Comparison of ENCODE assay signal across 9 mouse cellular contexts in the genomic region with DNA sequence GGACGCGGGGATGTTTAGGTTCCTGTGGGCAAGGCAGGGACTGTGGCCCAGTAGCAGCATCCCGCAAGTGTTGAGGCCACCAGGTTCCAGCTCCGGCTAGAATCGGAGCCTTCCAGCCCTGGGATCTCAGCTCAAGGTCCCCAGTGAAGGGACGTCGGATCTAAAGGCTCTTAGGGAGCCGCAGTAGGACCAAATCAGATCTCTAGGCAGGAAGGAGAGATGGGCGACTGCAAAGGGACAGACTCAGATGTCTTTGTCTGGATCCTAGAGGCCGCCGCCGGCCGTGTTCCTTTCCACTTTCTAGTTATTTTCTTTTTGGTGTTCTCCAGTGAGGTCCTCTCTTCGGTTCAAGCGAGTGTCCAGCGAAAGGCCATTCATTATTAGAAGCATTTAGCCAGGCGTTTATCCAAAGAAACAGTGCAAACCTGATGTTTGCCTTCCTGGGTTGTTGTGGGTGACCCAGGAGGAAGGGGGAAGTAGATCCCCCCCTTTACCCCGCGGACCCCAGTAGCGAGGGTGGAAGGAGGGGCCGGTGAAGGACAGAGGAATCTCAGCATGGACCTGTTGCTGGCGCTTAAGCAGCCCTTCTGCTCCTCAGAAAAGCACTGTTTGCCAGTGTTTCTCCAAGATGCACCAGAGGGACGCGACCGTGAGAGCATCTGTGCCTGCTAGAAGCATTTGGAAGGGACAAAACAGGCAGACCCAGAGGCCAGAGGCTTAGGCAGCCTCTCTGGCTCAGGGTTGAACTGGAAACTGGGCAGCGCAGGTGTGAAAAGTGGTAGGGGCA. TPM values are rescaled to one million over a fixed set of nuclear protein-coding genes. Genes with fewer than 3 reads are reported as not detected.
DNase-seq lines count a peak whose midpoint lies in the region; ATAC-seq lines count a peak whose summit lies in the region.
"Had no signal": no experiment of that assay in that cellular context is flagged by ENCODE, and none has a peak within 500 bp of the region (broad histone marks: within the 10 kb centered on the region; RNA-seq: fewer than 3 reads in every experiment).

No protein-coding gene starts in this region.

- ATAC-seq in kidney, embryonic 16.5 days (ENCODE audit: low FRiP score, low TSS enrichment): no peak; the same call in 1 of the 2 replicates
- no peak for ATAC-seq in hindbrain, embryonic 15.5 days (ENCODE audit: low FRiP score, low read depth)
- no peak for ATAC-seq in midbrain, embryonic 14.5 days (ENCODE audit: low FRiP score, low TSS enrichment)

- H3K4me2 ChIP-seq in kidney, embryonic 16.5 days (replicated peaks; ENCODE audit: low read depth, low read length): peak overlapping the region; percentile 91
- peak overlapping the region; percentile 63 for H3K4me2 ChIP-seq in hindbrain, embryonic 15.5 days
- H3K4me2 ChIP-seq in midbrain, embryonic 14.5 days (ENCODE audit: low read length): peak overlapping the region; percentile 53

- peaks cover 13% of the 10 kb centered on the region; the same call in 1 of the 2 replicates for H3K27me3 ChIP-seq in kidney, embryonic 16.5 days (ENCODE audit: insufficient read depth, low read length)
- peaks cover 60% of the 10 kb centered on the region for H3K27me3 ChIP-seq in hindbrain, embryonic 15.5 days
- H3K27me3 ChIP-seq in midbrain, embryonic 14.5 days (ENCODE audit: control insufficient read depth, insufficient read depth, low read length): peaks cover 94% of the 10 kb centered on the region

- H3K27ac ChIP-seq in kidney, embryonic 16.5 days (ENCODE audit: low read length): peak overlapping the region; percentile 93
- H3K27ac ChIP-seq in hindbrain, embryonic 15.5 days (replicated peaks): peak overlapping the region; percentile 73
- H3K27ac ChIP-seq in midbrain, embryonic 14.5 days (replicated peaks; ENCODE audit: low read depth, low read length): peak overlapping the region; percentile 70

- H3K9me3 ChIP-seq in kidney, embryonic 16.5 days (ENCODE audit: low read length): no peaks in the 10 kb centered on the region
- H3K9me3 ChIP-seq in hindbrain, embryonic 15.5 days: no peaks in the 10 kb centered on the region
- no peaks in the 10 kb centered on the region for H3K9me3 ChIP-seq in midbrain, embryonic 14.5 days (ENCODE audit: control insufficient read depth, low read length)

- peak overlapping the region; percentile 75 for H3K9ac ChIP-seq in kidney, embryonic 16.5 days (replicated peaks; ENCODE audit: low read length)
- peak overlapping the region; percentile 34 for H3K9ac ChIP-seq in hindbrain, embryonic 15.5 days
- H3K9ac ChIP-seq in midbrain, embryonic 14.5 days (replicated peaks; ENCODE audit: low read length): peak overlapping the region; percentile 26; the same call in 1 of the 2 replicates

- H3K36me3 ChIP-seq in kidney, embryonic 16.5 days (ENCODE audit: insufficient read depth, low read length): no peaks in the 10 kb centered on the region
- no peaks in the 10 kb centered on the region for H3K36me3 ChIP-seq in hindbrain, embryonic 15.5 days
- H3K36me3 ChIP-seq in midbrain, embryonic 14.5 days (ENCODE audit: control insufficient read depth, insufficient read depth, low read length): no peaks in the 10 kb centered on the region

- peaks cover 36% of the 10 kb centered on the region for H3K4me1 ChIP-seq in kidney, embryonic 16.5 days (ENCODE audit: insufficient read depth, low read length)
- H3K4me1 ChIP-seq in hindbrain, embryonic 15.5 days (replicated peaks): peaks cover 29% of the 10 kb centered on the region
- H3K4me1 ChIP-seq in midbrain, embryonic 14.5 days (ENCODE audit: control insufficient read depth, insufficient read depth, low read length): peaks cover 12% of the 10 kb centered on the region; the same call in 1 of the 2 replicates

- intact Hi-C loops in left cerebral cortex, postnatal 4 days (cut with DNase I): loop anchor here (5.0 to 10.0 kb wide), 3 partner anchors 340 to 1757 kb away; no protein-coding TSS in a partner anchor

- WGBS in kidney, embryonic 16.5 days: 5% methylated on average over 26 of the region's 26 CpGs
- 5% methylated on average over 26 of the region's 26 CpGs for WGBS in hindbrain, embryonic 15.5 days
- WGBS in midbrain, embryonic 14.5 days: under 1% methylated on average over 26 of the region's 26 CpGs

- no peak for DNase-seq in kidney, adult 18-20 months
- DNase-seq in embryo, embryonic 9.5 days (ENCODE audit: extremely low spot score): peak; percentile 49
- DNase-seq in midbrain, embryonic 14.5 days: peak; percentile 45
- DNase-seq in frontal cortex, postnatal 25 days (ENCODE audit: low spot score in 2 of 2): no peak
- no peak for DNase-seq in left cerebral cortex, postnatal 4 days
- no peak for DNase-seq in spleen, postnatal 4 days (ENCODE audit: low spot score in 2 of 2)

- peak overlapping the region; percentile 61 for H3K4me3 ChIP-seq in kidney, embryonic 16.5 days (ENCODE audit: low read length)
- H3K4me3 ChIP-seq in hindbrain, embryonic 15.5 days: peak overlapping the region; percentile 38
- peak overlapping the region; percentile 29 for H3K4me3 ChIP-seq in midbrain, embryonic 14.5 days (replicated peaks; ENCODE audit: low read depth, low read length)

RNA-seq across cellular contexts. Expression of a gene that starts 34.3 kb away (rescaled TPM):
- polyA plus RNA-seq in kidney, embryonic 16.5 days (2015; fragmentation: Nextera tagmentation; extraction: Ambion mirVana): 165 and 186 TPM in 2 replicates
- polyA plus RNA-seq in hindbrain, embryonic 15.5 days (2015; fragmentation: Nextera tagmentation; extraction: Ambion mirVana): 87.2 and 90.1 TPM in 2 replicates
- 113 and 120 TPM in 2 replicates for polyA plus RNA-seq in midbrain, embryonic 14.5 days (2014; fragmentation: Nextera tagmentation; extraction: Ambion mirVana)
- 10 to 100 TPM; 68.7 to 96.1 TPM for total RNA-seq in left cerebral cortex, postnatal 4 days (2021)
- total RNA-seq: MEL had no signal

Comparison
In these comparisons a context has a peak if more than half of its experiments do, and no peak if none do; other contexts are left out.
1. DNase-seq: peak in embryo, embryonic 9.5 days (single experiment) and midbrain, embryonic 14.5 days (single experiment); none in kidney, adult 18-20 months (single experiment), frontal cortex, postnatal 25 days (0 of 2), left cerebral cortex, postnatal 4 days (single experiment) and spleen, postnatal 4 days (0 of 2).
2. Peak in every context shown above with its lines, with median percentiles within 50 percentile points of each other: H3K27ac ChIP-seq, H3K4me2 ChIP-seq, H3K4me3 ChIP-seq and H3K9ac ChIP-seq.